Mouse (Mus musculus) lung, embryonic 15.5 days (tissue): ENCODE data around the gene Eno1. TPM values are rescaled to one million over a fixed set of nuclear protein-coding genes. Genes with fewer than 3 reads are reported as not detected.

ENCODE experiments used
- ATAC-seq: fragments of 200-750 bp; cut with Nextera tagmentation; 2 replicates; pipeline ENCODE4 v1.8.0; 2017; ENCODE audit warnings: moderate number of reproducible peaks, borderline replicate concordance; ENCODE audit not compliant: low FRiP score, low TSS enrichment; ENCODE audit errors: extremely low read depth
- H3K27ac ChIP-seq: fragments of 300-500 bp; sonication (generic); 2 replicates; pipeline ENCODE4 v1.5.1; 2015; ENCODE audit warnings: moderate library complexity, mild to moderate bottlenecking, inconsistent platforms
- H3K27me3 ChIP-seq: fragments of 300-500 bp; sonication (generic); 2 replicates; pipeline ENCODE4 v1.6.1; 2015; ENCODE audit warnings: inconsistent platforms
- H3K36me3 ChIP-seq: fragments of 300-500 bp; sonication (generic); 2 replicates; pipeline ENCODE4 v1.6.1; 2015; ENCODE audit warnings: inconsistent platforms
- H3K4me1 ChIP-seq: fragments of 300-500 bp; sonication (generic); 2 replicates; pipeline ENCODE4 v1.6.1; 2015; ENCODE audit warnings: inconsistent platforms
- H3K4me2 ChIP-seq: fragments of 300-500 bp; sonication (generic); 2 replicates; pipeline ENCODE4 v1.6.1; 2015; ENCODE audit warnings: inconsistent platforms, mild to moderate bottlenecking, moderate library complexity
- H3K4me3 ChIP-seq: fragments of 300-500 bp; sonication (generic); 2 replicates; pipeline ENCODE4 v1.5.1; 2015; ENCODE audit warnings: mild to moderate bottlenecking, inconsistent platforms
- H3K9ac ChIP-seq: fragments of 300-500 bp; sonication (generic); 2 replicates; pipeline ENCODE4 v1.6.1; 2015; ENCODE audit warnings: inconsistent platforms
- H3K9me3 ChIP-seq: fragments of 300-500 bp; sonication (generic); 2 replicates; pipeline ENCODE4 v1.6.1; 2016; ENCODE audit warnings: inconsistent platforms
- WGBS: fragments of 180-500 bp; shearing (Covaris S2); methylation state at CpG from one replicate; pipeline ENCODE4 v1.1.7; 2015; 5-methylcytosine and 5-hydroxymethylcytosine counted together
- polyA plus RNA-seq: library from polyadenylated mRNA; unstranded; fragments of >200 nt; fragmentation: Nextera tagmentation; extraction: Ambion mirVana; gene quantifications from 2 replicates; pipeline ENCODE4 v1.2.1, GENCODE M21; 2015

The Eno1 gene
- polyA plus RNA-seq, 1 experiment from 2014 or later = 1,793 TPM

DNA sequence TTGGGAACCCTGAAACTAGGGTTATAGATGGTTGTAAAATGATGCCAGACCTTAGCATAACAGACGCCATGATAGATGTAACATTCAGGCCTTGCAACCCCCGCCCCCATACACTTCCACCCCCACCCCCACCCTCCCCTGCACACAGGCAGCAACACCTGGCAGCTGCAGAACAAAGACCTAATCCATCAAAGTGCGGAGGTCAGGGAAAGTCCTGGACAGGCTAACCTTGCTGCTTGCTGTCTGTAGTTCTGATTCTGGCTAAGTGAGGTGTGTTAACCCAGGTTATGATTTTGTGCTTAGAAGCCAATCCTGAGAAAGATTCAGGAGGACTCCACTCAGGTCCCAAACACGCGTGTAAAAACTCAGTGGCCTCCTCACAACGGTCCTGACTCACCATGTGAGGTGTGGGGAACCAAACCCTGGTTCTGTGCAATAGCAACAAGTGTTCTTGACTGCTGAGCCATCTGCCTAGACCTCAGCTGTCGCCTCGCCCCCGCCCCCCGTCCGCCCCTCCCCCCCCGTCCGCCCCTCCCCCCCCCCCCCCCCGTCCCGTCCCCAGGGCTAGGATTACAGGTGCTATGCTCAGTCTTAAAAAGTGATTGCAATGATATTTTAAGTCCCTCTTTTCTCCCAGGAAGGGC, 6.7 kb upstream of the Eno1 start:
- WGBS = 32% methylated on average over 10 of the region's 15 CpGs
- H3K27me3 ChIP-seq = no peaks in the 10 kb centered on the region
- H3K9ac ChIP-seq = no peak overlapping the region
- no peak for ATAC-seq
- no peak overlapping the region for H3K4me3 ChIP-seq
- H3K9me3 ChIP-seq = no peaks in the 10 kb centered on the region
- H3K4me2 ChIP-seq = no peak overlapping the region
- H3K4me1 ChIP-seq = peaks cover 22% of the 10 kb centered on the region
- no peaks in the 10 kb centered on the region for H3K36me3 ChIP-seq
- no peak overlapping the region for H3K27ac ChIP-seq

DNA sequence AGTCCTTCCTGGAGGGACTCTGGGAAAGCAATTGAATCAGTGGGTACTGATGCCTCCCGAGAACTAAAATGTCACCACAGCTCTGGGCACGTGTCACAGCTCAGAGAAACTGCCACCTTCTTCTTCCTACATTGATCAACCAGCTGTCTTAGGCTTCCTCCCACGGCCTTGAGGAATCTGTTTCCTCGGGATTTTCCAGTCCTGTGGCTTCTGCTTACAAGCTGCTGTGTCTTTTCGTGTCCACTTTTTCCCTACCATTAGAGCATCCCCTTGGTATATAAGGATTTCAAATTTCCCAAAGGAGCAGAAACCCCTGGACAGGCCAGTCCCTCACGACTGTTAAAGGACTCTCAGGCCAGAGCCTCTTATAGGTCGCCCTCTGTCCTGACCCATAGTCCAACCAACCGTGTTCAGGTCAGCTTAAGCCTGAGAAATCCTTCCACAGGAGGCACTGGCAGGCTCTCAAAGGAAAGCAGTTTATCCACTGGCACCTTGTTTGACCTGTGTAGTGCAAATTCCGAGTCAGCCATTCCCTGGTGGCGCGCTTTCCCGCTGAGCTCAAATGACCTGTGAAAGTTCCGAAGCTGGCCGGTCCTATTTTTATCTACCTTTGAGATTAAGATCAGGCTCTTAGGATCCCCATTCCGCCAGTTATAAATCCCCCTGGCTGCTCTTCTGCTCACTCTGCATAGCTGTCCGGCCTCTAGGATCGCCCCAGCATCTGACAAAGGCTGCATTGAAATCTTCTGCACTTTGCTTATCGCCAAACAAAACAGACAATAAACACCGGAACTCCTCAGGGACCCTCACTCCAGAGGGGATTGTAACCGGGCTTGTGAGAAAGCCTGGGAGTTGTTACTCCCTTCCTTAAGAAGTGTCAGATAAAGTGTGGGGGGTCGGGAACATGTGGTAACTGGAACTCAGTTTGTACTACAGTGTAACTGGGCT, 5.8 kb upstream of the Eno1 start:
- 0 out of 2 replicates have a peak overlapping the region, but pooled peaks have one; percentile 4 for H3K27ac ChIP-seq
- H3K4me1 ChIP-seq = peaks cover 27% of the 10 kb centered on the region
- no peaks in the 10 kb centered on the region for H3K9me3 ChIP-seq
- no peaks in the 10 kb centered on the region for H3K27me3 ChIP-seq
- ATAC-seq = no peak
- H3K4me2 ChIP-seq = 0 out of 2 replicates have a peak overlapping the region, but pooled peaks have one; percentile 10
- no peaks in the 10 kb centered on the region for H3K36me3 ChIP-seq
- 0 out of 2 replicates have a peak overlapping the region, but pooled peaks have one; percentile 6 for H3K9ac ChIP-seq
- WGBS = 25% methylated on average over 21 of the region's 21 CpGs
- no peak overlapping the region for H3K4me3 ChIP-seq

DNA sequence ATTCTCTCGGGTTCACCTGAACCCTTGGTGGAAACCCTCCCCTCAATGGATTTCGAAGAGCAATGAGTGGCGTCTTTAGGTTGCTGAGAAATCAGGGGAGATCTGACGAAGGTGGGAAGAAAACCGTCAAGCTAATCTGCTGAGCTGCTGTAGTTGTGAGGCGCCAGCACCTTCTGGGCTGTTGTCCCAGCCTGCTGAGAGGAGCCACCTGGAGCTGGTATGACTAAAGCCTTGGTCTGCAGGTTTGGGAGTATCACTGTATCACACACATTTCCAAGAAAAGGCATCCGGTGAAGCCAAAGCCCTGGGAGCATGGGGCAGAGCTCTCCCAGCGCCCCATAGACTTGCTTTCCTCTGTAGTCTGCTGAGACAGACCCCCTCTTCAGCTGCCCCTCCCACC, 4.7 kb upstream of the Eno1 start:
- Histone ChIP-seq H3K27ac (no peak overlapping the region), H3K27me3 (no peaks in the 10 kb centered on the region), H3K36me3 (no peaks in the 10 kb centered on the region), H3K4me3 (no peak overlapping the region), H3K4me2 (no peak overlapping the region), H3K9ac (no peak overlapping the region), H3K9me3 (no peaks in the 10 kb centered on the region), H3K4me1 (peaks cover 29% of the 10 kb centered on the region)
- ATAC-seq = no peak
- 60% methylated on average over 8 of the region's 8 CpGs for WGBS

DNA sequence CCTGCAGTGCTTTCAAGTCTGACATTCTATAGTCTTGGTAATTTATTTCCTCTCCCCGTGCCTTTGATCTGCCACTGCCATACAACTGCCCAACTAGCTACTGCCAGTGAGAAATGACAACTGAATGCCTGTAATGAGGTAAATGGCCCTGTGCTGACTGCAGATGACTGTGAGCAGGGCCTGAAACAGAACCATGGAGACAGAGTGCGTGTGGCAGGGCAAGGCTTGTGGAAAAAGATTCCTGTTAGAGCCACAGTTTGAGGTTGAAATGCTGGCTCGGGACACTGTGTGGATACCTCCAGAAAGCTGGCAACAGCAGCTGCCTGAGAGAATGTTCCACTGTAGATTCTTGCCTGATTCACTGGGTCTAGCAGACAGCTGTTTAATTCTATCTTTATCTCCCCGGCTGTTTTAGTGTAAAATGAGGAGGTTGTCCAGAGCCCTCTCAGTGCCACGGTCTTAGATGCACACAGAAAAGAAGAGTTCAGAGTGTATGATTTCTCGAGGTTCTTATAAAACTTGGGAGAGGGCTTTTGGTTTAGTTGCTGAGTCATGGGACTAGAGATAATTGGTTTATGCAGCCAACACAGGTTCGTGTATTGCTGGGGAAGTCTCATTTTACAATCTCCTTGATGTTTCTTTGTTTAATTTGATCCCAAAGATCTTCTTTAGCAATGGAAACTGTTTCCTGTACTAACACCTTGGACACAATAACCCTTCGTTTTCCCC, 1.8 kb upstream of the Eno1 start:
- Histone ChIP-seq H3K4me1 (peaks cover 41% of the 10 kb centered on the region), H3K4me2 (no peak overlapping the region), H3K36me3 (no peaks in the 10 kb centered on the region), H3K27ac (peak overlapping the region; percentile 46), H3K9ac (no peak overlapping the region), H3K4me3 (no peak overlapping the region), H3K27me3 (no peaks in the 10 kb centered on the region), H3K9me3 (no peaks in the 10 kb centered on the region)
- 47% methylated on average over 8 of the region's 8 CpGs for WGBS
- ATAC-seq = no peak

DNA sequence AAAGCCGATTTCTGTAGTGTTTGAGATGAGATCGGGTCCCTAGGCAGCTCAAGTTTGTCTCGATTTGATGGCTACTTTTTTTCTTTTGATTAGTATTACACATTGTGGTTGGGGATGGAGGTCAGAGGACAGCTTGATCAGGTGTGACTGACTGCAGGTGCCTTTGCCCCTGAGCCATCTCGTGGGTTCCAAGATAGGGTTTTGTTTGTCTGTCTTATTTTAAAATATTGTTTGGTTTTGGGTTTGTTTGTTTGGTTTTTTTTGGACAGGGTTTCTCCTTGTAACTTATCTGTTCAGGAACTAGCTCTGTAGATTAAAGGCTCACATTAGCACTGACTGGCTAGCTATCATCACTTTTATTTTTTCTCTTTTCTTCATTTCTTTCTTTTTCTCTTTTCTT, 936 bp upstream of the Eno1 start:
- Histone ChIP-seq H3K27ac (peak overlapping the region; percentile 46; the same call in 1 of the 2 replicates), H3K9ac (no peak overlapping the region), H3K9me3 (no peaks in the 10 kb centered on the region), H3K36me3 (peaks cover 4% of the 10 kb centered on the region; the same call in 1 of the 2 replicates), H3K4me2 (no peak overlapping the region), H3K4me3 (no peak overlapping the region), H3K4me1 (peaks cover 44% of the 10 kb centered on the region), H3K27me3 (no peaks in the 10 kb centered on the region)
- WGBS = 71% methylated on average over 4 of the region's 4 CpGs
- no peak for ATAC-seq

DNA sequence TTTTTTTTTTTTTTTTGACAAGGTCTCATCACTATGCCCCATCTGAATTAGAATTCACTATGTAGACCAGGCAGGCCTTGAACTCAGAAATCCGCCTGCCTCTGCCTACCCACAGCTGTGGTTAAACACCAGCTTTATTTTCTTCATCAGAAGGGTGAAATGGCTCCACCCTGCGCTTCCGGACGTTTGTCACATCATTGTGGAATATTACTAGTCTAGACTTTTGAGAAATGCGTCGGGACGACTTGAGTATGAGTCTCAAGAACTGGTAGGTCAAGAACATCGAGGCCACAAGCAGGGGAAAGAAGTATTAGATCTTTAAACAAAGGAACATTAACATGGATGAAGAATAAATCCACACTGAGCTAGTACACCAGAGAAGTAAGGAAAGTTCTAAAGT, 490 bp upstream of the Eno1 start:
- no peaks in the 10 kb centered on the region for H3K9me3 ChIP-seq
- 73% methylated on average over 8 of the region's 8 CpGs for WGBS
- H3K4me1 ChIP-seq = peaks cover 42% of the 10 kb centered on the region
- peak overlapping the region; percentile 60 for H3K4me2 ChIP-seq
- peak overlapping the region; percentile 70 for H3K4me3 ChIP-seq
- ATAC-seq = no peak
- H3K9ac ChIP-seq = peak overlapping the region; percentile 69
- H3K27me3 ChIP-seq = no peaks in the 10 kb centered on the region
- peak overlapping the region; percentile 97 for H3K27ac ChIP-seq
- H3K36me3 ChIP-seq = peaks cover 7% of the 10 kb centered on the region

DNA sequence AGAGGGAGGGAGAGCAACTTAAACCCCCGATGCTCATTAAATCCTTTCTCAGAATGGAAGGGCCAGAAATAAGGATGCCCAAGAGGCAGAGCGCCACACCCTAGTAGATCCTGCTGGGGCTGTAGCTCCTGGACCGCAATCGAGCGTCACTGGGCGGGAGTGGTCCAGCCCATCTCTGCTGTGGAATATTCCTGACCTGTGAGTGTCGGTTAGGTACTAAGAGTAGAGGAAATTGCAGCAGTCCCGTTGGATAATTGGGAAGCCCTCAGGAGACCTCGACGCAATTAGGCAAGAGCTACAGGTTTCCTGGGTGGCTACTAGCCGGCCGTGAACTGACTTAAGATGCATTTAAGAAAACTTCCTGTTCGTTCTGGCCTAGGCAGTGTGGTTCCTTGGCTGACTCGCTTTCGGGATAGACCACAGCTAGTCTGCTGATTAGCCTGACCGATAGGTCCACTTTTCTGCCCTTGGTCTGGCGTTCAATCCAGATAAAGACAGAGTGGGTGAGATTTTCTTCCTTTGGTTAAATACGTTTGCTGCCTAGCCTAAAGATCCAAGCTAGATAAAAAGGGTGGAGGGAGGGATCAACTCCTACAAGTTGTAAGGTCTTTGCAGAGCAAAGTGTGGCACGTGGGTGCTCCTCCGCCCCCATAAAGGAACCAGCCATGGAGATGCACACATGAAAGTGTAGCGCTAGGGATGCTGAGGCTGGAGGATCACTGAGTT, 1.3 kb downstream of the Eno1 start:
- Histone ChIP-seq H3K27me3 (no peaks in the 10 kb centered on the region), H3K4me1 (peaks cover 45% of the 10 kb centered on the region), H3K36me3 (peaks cover 25% of the 10 kb centered on the region), H3K27ac (peak overlapping the region; percentile 97), H3K4me2 (peak overlapping the region; percentile 74), H3K9ac (peak overlapping the region; percentile 86), H3K4me3 (peak overlapping the region; percentile 70), H3K9me3 (no peaks in the 10 kb centered on the region)
- under 1% methylated on average over 21 of the region's 21 CpGs for WGBS
- peak; percentile 14; the same call in 1 of the 2 replicates for ATAC-seq

DNA sequence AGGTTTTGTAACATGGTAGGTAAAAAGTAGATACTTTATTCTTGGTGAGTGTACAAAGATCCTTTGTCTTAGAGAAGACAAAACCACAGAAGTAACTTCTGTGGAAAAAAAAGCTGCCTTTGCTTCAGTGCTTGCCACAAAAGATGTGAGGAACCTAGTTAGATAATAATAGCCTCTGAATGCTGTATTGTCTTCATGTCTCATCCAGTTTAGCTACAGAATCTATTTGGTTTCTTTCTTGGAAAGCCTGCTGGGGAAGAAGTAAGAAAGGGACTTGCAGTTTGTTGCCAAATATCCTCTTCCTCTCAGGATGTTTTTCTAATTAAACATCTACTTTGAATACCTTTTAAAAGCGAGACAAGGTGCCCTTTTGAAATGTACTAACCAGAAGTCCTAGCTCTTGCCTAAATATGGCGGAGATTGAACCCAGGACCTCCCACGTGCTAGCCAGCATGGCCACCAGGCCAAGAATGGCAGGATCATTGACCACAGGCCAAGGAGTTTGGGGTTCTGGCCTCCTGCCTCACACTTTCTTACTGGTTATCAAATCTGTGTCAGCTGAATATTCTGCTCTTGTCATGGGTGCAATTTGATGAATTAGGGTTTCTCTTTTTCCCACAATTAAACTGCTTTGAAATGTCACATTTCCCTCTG, 2.0 kb downstream of the Eno1 start:
- Histone ChIP-seq H3K27me3 (no peaks in the 10 kb centered on the region), H3K4me2 (peak overlapping the region; percentile 74), H3K9me3 (no peaks in the 10 kb centered on the region), H3K4me1 (peaks cover 45% of the 10 kb centered on the region), H3K9ac (peak overlapping the region; percentile 86), H3K27ac (peak overlapping the region; percentile 97), H3K36me3 (peaks cover 33% of the 10 kb centered on the region), H3K4me3 (peak overlapping the region; percentile 70)
- WGBS = 7% methylated on average over 3 of the region's 3 CpGs
- no peak for ATAC-seq

DNA sequence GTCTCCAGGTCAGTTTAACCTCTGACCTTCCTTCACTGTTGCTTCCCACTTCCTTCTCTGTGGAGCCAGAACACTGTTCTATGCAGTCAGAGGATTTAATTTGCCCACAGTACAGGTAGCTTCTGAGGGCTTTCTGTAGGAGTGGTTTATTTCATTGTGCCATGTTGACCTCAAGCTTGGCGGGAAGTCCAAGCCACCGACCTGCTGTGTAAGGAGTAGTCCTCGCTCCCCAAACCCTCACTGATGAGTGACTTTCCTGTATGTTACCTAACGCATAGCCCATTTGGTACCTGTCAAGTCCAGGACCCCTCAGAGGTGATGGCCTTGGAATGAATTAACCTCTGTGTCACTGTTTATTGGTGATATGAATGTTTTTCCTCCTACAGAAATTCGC, 2.6 kb downstream of the Eno1 start:
- no peaks in the 10 kb centered on the region for H3K9me3 ChIP-seq
- no peak for ATAC-seq
- 21% methylated on average over 5 of the region's 5 CpGs for WGBS
- H3K27ac ChIP-seq = peak overlapping the region; percentile 97
- peak overlapping the region; percentile 86; the same call in 1 of the 2 replicates for H3K9ac ChIP-seq
- peaks cover 45% of the 10 kb centered on the region for H3K4me1 ChIP-seq
- H3K4me2 ChIP-seq = peak overlapping the region; percentile 74
- H3K27me3 ChIP-seq = no peaks in the 10 kb centered on the region
- H3K4me3 ChIP-seq = peak overlapping the region; percentile 70
- peaks cover 38% of the 10 kb centered on the region for H3K36me3 ChIP-seq

DNA sequence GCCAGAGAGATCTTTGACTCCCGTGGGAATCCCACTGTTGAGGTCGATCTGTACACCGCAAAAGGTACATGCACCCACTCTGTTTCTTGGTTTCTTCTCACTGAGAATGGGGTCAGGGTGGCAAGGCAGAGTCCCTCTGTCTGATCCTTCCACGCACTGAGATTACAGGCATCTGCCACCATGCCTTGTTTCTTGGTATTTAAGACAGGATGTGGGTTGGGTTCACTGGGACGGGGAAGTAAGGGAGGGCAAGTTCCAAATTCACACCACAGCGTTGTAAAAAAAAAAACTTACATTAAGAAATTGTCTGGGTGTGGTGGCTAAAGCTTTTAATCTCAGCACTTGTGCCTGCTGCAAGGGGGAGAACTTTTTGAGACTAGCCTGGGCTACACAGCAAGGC, 3.0 kb downstream of the Eno1 start:
- peaks cover 42% of the 10 kb centered on the region for H3K36me3 ChIP-seq
- H3K4me2 ChIP-seq = peak overlapping the region; percentile 74
- H3K9ac ChIP-seq = no peak overlapping the region
- ATAC-seq = no peak
- 26% methylated on average over 6 of the region's 6 CpGs for WGBS
- peaks cover 44% of the 10 kb centered on the region for H3K4me1 ChIP-seq
- peak overlapping the region; percentile 97 for H3K27ac ChIP-seq
- no peaks in the 10 kb centered on the region for H3K9me3 ChIP-seq
- peak overlapping the region; percentile 70 for H3K4me3 ChIP-seq
- no peaks in the 10 kb centered on the region for H3K27me3 ChIP-seq

DNA sequence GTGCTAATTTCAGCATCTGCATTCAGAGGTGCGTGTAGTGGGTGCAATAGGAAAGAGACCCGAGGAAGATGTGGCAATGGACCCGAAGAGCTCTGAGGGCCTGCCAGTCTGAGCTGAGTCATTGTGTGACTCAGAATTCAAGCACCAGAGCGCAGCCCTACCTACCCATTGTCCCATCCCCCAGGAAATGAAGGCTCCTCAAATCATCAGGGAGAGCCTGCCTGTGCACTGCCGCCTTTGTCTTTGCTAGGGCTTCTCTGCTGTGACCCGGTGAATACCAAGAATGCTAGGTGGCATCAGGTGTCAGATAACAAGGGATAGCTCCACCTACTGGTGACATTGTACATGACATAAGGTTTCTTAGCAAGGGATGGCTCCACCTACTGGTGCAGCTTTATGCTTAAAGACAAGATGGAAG, 3.4 kb downstream of the Eno1 start:
- peaks cover 47% of the 10 kb centered on the region for H3K36me3 ChIP-seq
- no peaks in the 10 kb centered on the region for H3K9me3 ChIP-seq
- 7% methylated on average over 6 of the region's 6 CpGs for WGBS
- peaks cover 39% of the 10 kb centered on the region for H3K4me1 ChIP-seq
- H3K4me3 ChIP-seq = no peak overlapping the region
- no peaks in the 10 kb centered on the region for H3K27me3 ChIP-seq
- H3K27ac ChIP-seq = peak overlapping the region; percentile 97
- H3K4me2 ChIP-seq = peak overlapping the region; percentile 74
- H3K9ac ChIP-seq = no peak overlapping the region
- no peak for ATAC-seq
